Mouse (Mus musculus) kidney, adult 2 months (tissue): Measurements from ENCODE around the gene Arrdc3.

ENCODE experiments used
- CTCF ChIP-seq: fragments of 200-500 bp; conservative IDR thresholded peaks from 2 replicates; pipeline ENCODE4 v1.5.1; 2011; ENCODE audit warnings: low read depth, mild to moderate bottlenecking, control low read depth, low read length, moderate library complexity, mixed read lengths; ENCODE audit not compliant: insufficient read depth, insufficient read length
- POLR2A ChIP-seq: fragments of 200-500 bp; IDR thresholded peaks from one replicate; pipeline ENCODE4 v1.6.1; 2011; ENCODE audit warnings: low read depth, low read length, control low read depth

- no peak for TF ChIP-seq CTCF
- no peak for TF ChIP-seq POLR2A
Measured at GRCm38 (mm10) chr13:80902796-80903195, 19.6 kb downstream of the Arrdc3 start.
